Comparison of ENCODE assay signal across 15 mouse cellular contexts in genomic region chr2:14665213-14665612, GRCm38 (mm10).
"Had no signal": no experiment of that assay in that cellular context is flagged by ENCODE, and none has a peak within 500 bp of the region (broad histone marks: within the 10 kb centered on the region; RNA-seq: fewer than 3 reads in every experiment).

No protein-coding gene starts in this region.

- H3K4me3 ChIP-seq: left cerebral cortex, adult 2 months; limb, embryonic 10.5 days; liver, embryonic 15.5 days; myocyte; neural tube, embryonic 15.5 days had no signal

- H3K4me2 ChIP-seq: liver, embryonic 11.5 days; liver, embryonic 15.5 days; neural tube, embryonic 15.5 days had no signal

- H3K36me3 ChIP-seq: limb, embryonic 10.5 days; liver, embryonic 15.5 days; neural tube, embryonic 15.5 days had no signal

- H3K27ac ChIP-seq: left cerebral cortex, adult 2 months; limb, embryonic 10.5 days; liver, embryonic 15.5 days; neural tube, embryonic 15.5 days; stomach, postnatal 0 days had no signal

- ATAC-seq: intestine, postnatal 0 days; lung, postnatal 0 days had no signal

- H3K27me3 ChIP-seq: liver, embryonic 15.5 days; neural tube, embryonic 15.5 days had no signal

- DNase-seq: kidney, postnatal 10 days; lung, adult 2 months; lung, postnatal 36 days; right cerebral cortex, adult 18-20 months; right cerebral cortex, postnatal 25 days; thymus, postnatal 4 days had no signal

- H3K9ac ChIP-seq: liver, embryonic 15.5 days; neural tube, embryonic 15.5 days had no signal

- H3K4me1 ChIP-seq: liver, embryonic 15.5 days; neural tube, embryonic 15.5 days had no signal

- H3K9me3 ChIP-seq: limb, embryonic 10.5 days; liver, embryonic 15.5 days; neural tube, embryonic 15.5 days had no signal
